Mouse (Mus musculus): ENCODE results near the gene Tmem245. TPM values are rescaled to one million over a fixed set of nuclear protein-coding genes. Genes with fewer than 3 reads are reported as not detected.

Tmem245 gene
- polyA plus RNA-seq, 1 experiment: 11.0 TPM

DNA sequence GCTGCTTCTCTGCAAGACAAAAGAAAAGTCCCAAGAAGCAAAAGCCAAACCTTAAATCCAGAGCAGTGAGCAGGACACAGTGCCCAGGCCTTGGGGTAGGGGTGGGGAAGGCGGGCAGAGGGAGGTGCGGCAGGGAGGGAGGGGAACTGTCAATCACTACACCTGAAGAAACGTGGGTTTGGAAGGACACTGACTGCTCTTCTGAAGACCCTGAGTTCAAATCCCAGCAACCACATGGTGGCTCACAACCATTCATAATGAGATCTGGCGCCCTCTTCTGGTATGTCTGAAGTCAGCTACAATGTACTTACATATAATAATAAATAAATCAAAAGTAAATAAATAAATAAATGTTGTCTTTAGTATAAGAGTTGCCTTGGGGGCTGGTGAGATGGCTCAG is 102.3 kb downstream of the Tmem245 start:
- no peak overlapping the region for H3K27ac ChIP-seq (ENCODE audit: insufficient read depth, low read length)
- H3K27me3 ChIP-seq (ENCODE audit: control insufficient read depth, insufficient read depth, low read length): no peaks in the 10 kb centered on the region
- no peaks in the 10 kb centered on the region for H3K4me1 ChIP-seq (ENCODE audit: control insufficient read depth, insufficient read depth, low read length)
- 90% methylated on average over 4 of the region's 4 CpGs for WGBS
- DNase-seq: no peak
- no peak overlapping the region for H3K4me3 ChIP-seq (replicated peaks; ENCODE audit: insufficient read depth, low read depth, low read length)
- no peak for TF ChIP-seq CTCF (IDR thresholded peaks at IDR 0.05; ENCODE audit: borderline replicate concordance, insufficient read depth, low read depth, low read length)
- TF ChIP-seq POLR2A (IDR thresholded peaks at IDR 0.05; ENCODE audit: borderline replicate concordance, insufficient read depth, low read length): no peak

DNA sequence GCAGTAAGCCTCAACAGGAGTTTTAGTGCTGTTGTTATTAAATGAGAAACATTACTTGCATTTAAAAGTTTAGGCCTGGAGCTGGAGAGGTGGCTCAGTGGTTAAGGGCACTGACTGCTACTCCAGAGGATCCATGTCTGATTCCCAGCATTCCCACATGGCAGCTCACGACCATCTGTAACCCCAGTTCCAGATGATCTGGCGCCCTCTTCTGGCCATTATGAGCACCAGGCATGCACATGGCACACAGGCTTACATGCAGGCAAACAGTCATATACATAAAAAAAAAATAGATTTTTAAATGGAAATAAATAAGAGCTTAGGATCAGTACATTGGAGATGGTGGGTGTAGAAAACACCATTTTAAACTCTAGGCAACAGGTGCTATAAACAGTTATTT is 103.3 kb downstream of the Tmem245 start:
- WGBS: 93% methylated on average over 2 of the region's 2 CpGs
- no peak for TF ChIP-seq POLR2A (IDR thresholded peaks at IDR 0.05; ENCODE audit: borderline replicate concordance, insufficient read depth, low read length)
- 0 out of 2 replicates have a peak, but pooled peaks have one; percentile 15 for TF ChIP-seq CTCF (IDR thresholded peaks at IDR 0.05; ENCODE audit: borderline replicate concordance, insufficient read depth, low read depth, low read length)
- Histone ChIP-seq H3K4me1 (ENCODE audit: control insufficient read depth, insufficient read depth, low read length) (no peaks in the 10 kb centered on the region), H3K4me3 (replicated peaks; ENCODE audit: insufficient read depth, low read depth, low read length) (no peak overlapping the region), H3K27ac (ENCODE audit: insufficient read depth, low read length) (no peak overlapping the region), H3K27me3 (ENCODE audit: control insufficient read depth, insufficient read depth, low read length) (no peaks in the 10 kb centered on the region)
- DNase-seq: no peak

DNA sequence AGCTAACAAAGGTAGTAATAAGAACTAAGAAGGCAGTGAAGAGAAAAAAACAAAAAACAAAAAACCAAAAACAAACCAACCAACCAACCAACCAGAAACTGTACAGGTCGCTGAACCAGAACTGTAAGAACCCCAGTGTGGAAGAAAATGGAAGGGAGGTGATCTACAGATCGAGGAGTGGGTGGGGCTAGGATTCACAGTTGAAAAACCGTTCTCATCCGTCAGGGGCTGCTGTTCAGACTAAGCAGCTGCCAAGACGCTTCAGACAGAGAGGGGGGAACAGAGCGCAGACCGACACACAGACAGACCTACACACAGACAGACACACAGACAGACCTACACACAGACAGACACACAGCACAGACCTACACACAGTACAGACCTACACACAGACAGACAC is 104.7 kb downstream of the Tmem245 start:
- Histone ChIP-seq H3K27ac (ENCODE audit: insufficient read depth, low read length) (no peak overlapping the region), H3K4me1 (ENCODE audit: control insufficient read depth, insufficient read depth, low read length) (no peaks in the 10 kb centered on the region), H3K4me3 (replicated peaks; ENCODE audit: insufficient read depth, low read depth, low read length) (no peak overlapping the region), H3K27me3 (ENCODE audit: control insufficient read depth, insufficient read depth, low read length) (no peaks in the 10 kb centered on the region)
- DNase-seq: no peak
- 66% methylated on average over 7 of the region's 7 CpGs for WGBS
- TF ChIP-seq CTCF (IDR thresholded peaks at IDR 0.05; ENCODE audit: borderline replicate concordance, insufficient read depth, low read depth, low read length): no peak
- no peak for TF ChIP-seq POLR2A (IDR thresholded peaks at IDR 0.05; ENCODE audit: borderline replicate concordance, insufficient read depth, low read length)

DNA sequence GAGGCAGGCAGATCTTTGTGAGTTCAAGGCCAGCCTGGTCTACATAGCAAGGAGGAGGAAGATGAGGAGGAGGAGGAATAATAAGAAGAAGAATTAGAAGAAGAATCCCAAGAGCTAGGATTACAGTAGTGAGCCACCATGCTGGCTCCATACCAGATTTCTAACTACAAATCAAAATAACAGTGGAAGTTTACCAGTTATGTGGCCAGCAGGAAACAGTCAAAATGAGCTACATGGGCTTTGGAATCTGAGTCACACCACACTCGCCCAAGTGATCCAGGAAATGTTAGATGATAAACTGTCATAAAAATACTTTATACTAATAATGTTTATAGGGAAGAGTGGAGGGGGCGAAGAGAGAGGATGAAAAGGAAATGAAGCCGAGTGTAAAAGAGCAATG is 106.9 kb downstream of the Tmem245 start:
- WGBS: 98% methylated on average over 3 of the region's 3 CpGs
- no peak overlapping the region for H3K4me3 ChIP-seq (replicated peaks; ENCODE audit: insufficient read depth, low read depth, low read length)
- H3K4me1 ChIP-seq (ENCODE audit: control insufficient read depth, insufficient read depth, low read length): no peaks in the 10 kb centered on the region
- no peaks in the 10 kb centered on the region for H3K27me3 ChIP-seq (ENCODE audit: control insufficient read depth, insufficient read depth, low read length)
- no peak for DNase-seq
- TF ChIP-seq POLR2A (IDR thresholded peaks at IDR 0.05; ENCODE audit: borderline replicate concordance, insufficient read depth, low read length): no peak
- TF ChIP-seq CTCF (IDR thresholded peaks at IDR 0.05; ENCODE audit: borderline replicate concordance, insufficient read depth, low read depth, low read length): no peak
- no peak overlapping the region for H3K27ac ChIP-seq (ENCODE audit: insufficient read depth, low read length)

DNA sequence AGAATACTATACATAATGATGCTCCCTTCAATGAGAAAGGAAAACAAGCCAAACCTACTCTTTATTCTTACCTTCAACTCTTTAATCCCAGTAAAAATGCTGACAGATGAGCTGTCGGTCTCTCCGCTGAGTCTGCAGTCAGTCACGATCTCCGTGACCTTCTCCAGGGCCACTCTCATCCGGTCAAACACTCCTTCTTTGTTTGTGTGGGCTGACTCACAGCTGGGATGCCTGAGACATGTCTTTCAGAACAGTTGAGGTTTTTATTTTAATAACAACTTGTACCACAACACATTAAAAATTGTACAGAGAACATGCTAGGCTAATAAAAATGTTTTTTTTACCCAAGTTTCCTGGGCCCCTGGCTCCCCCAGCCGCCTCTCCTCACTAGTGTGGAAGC is 109.6 kb downstream of the Tmem245 start:
- TF ChIP-seq POLR2A (IDR thresholded peaks at IDR 0.05; ENCODE audit: borderline replicate concordance, insufficient read depth, low read length): no peak
- TF ChIP-seq CTCF (IDR thresholded peaks at IDR 0.05; ENCODE audit: borderline replicate concordance, insufficient read depth, low read depth, low read length): no peak
- Histone ChIP-seq H3K27me3 (ENCODE audit: control insufficient read depth, insufficient read depth, low read length) (no peaks in the 10 kb centered on the region), H3K4me1 (ENCODE audit: control insufficient read depth, insufficient read depth, low read length) (no peaks in the 10 kb centered on the region), H3K27ac (ENCODE audit: insufficient read depth, low read length) (no peak overlapping the region), H3K4me3 (replicated peaks; ENCODE audit: insufficient read depth, low read depth, low read length) (no peak overlapping the region)
- no peak for DNase-seq
- WGBS: 87% methylated on average over 6 of the region's 6 CpGs

DNA sequence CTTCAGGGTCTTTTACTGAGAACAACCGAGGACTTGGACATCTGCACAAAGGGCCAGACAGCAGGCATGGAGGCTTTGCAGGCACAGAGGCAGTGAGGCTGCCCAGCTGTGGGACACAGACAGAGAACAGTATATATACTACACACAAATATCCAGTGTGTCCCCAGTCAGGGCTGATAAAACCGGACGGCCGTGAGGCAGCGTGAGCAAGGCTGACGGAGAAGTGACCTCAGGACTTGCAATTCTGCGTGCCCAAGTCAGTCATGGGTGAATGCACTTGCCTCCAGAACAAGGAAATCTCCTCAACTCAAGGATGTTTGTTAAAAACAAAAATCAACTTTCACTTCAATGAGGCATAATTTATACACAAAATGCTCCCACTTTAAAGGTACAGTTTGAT is 115.2 kb downstream of the Tmem245 start:
- Histone ChIP-seq H3K4me3 (replicated peaks; ENCODE audit: insufficient read depth, low read depth, low read length) (no peak overlapping the region), H3K27ac (ENCODE audit: insufficient read depth, low read length) (no peak overlapping the region), H3K4me1 (ENCODE audit: control insufficient read depth, insufficient read depth, low read length) (no peaks in the 10 kb centered on the region), H3K27me3 (ENCODE audit: control insufficient read depth, insufficient read depth, low read length) (no peaks in the 10 kb centered on the region)
- TF ChIP-seq CTCF (IDR thresholded peaks at IDR 0.05; ENCODE audit: borderline replicate concordance, insufficient read depth, low read depth, low read length) (no peak), POLR2A (IDR thresholded peaks at IDR 0.05; ENCODE audit: borderline replicate concordance, insufficient read depth, low read length) (no peak)
- no peak for DNase-seq
- WGBS: 87% methylated on average over 7 of the region's 7 CpGs

DNA sequence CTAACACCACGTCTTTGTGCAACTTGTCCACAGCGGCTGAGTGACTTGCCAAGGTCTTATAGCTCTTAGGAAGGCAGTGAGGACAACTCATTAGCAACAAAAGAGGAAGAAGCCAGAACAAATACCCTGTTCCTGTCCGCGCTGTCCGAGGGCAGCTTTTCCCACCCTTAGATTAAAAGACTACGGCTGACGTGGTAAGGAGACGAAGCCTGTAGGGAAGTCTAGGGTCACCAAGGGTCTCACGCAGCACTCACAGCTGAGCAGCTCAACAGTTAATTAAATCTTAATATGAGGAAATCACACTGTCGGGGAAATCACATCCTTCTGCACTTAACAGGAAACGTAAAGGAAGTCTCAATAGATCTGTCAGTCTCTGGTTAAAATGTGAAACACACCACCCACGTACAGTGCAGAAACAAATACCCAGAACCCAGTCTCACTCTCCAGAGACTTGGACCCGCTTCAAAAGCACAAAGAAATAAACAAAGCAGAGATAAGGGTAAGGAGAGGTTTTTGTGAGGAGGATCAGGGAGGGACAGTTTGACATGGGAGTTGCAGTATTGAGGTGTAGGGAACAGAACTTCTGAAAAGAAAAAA is 116.1 kb downstream of the Tmem245 start:
- WGBS: 78% methylated on average over 13 of the region's 13 CpGs

DNA sequence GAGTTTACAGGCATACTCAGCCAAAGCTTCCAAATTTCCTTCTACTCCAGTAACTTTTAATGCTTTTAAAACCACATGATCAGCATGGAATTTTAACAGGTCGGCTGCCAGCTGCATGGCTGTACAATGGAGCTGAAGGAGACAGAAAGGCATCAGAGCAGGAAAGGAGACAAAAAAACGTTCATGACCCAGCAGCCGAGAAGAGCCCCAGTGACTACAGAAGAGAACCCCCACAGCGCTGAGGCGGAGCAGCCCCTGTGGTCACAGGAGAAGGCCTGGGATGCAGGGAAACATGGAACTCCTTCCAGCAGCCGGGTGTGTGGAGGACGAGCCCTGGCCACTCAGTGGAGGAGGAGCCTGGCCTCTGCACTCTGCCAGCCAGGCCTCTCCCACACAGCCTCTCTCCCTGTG is 117.7 kb downstream of the Tmem245 start:
- H3K4me3 ChIP-seq (replicated peaks; ENCODE audit: insufficient read depth, low read depth, low read length): no peak overlapping the region
- H3K27me3 ChIP-seq (ENCODE audit: control insufficient read depth, insufficient read depth, low read length): no peaks in the 10 kb centered on the region
- 25% methylated on average over 7 of the region's 7 CpGs for WGBS
- TF ChIP-seq POLR2A (IDR thresholded peaks at IDR 0.05; ENCODE audit: borderline replicate concordance, insufficient read depth, low read length) (no peak), CTCF (IDR thresholded peaks at IDR 0.05; ENCODE audit: borderline replicate concordance, insufficient read depth, low read depth, low read length) (no peak)
- no peak overlapping the region for H3K27ac ChIP-seq (ENCODE audit: insufficient read depth, low read length)
- H3K4me1 ChIP-seq (ENCODE audit: control insufficient read depth, insufficient read depth, low read length): no peaks in the 10 kb centered on the region
- DNase-seq: peak in 1 of 2 experiments; percentile 22

More for the DNA sequence above, 116.1 kb downstream of the Tmem245 start:
- Histone ChIP-seq H3K27ac (ENCODE audit: insufficient read depth, low read length) (no peak overlapping the region), H3K4me1 (ENCODE audit: control insufficient read depth, insufficient read depth, low read length) (no peaks in the 10 kb centered on the region), H3K4me3 (replicated peaks; ENCODE audit: insufficient read depth, low read depth, low read length) (no peak overlapping the region), H3K27me3 (ENCODE audit: control insufficient read depth, insufficient read depth, low read length) (no peaks in the 10 kb centered on the region)
- no peak for DNase-seq
- TF ChIP-seq CTCF (IDR thresholded peaks at IDR 0.05; ENCODE audit: borderline replicate concordance, insufficient read depth, low read depth, low read length) (no peak), POLR2A (IDR thresholded peaks at IDR 0.05; ENCODE audit: borderline replicate concordance, insufficient read depth, low read length) (no peak)
